Mouse (Mus musculus) left cerebral cortex, adult 8-10 months (tissue): ENCODE results near the gene Srl. TPM values are rescaled to one million over a fixed set of nuclear protein-coding genes. Genes with fewer than 3 reads are reported as not detected.

Experiments
- total RNA-seq, 4 experiments: library from RNA; stranded (reverse); gene quantifications; 2 replicates each; pipeline ENCODE4 v1.2.4; 2022

The Srl gene
- total RNA-seq, 4 experiments from 2014 or later, result 3.6 to 7.4 (median 5.1) TPM

Other genes with a start within 250 kb of the Srl start
- 10 to 100 TPM; 65.7 to 71.7 (median 69.8) TPM for gene Adcy9, start 121.3 kb downstream of the Srl start, total RNA-seq
- gene Tfap4, start 18.0 kb upstream of the Srl start, total RNA-seq, result 1 to 10 TPM; 5.5 to 8.1 (median 6.9) TPM
- 10 to 100 TPM; 11.1 to 20.7 (median 16.6) TPM for gene Glis2, start 52.9 kb upstream of the Srl start, total RNA-seq
- 10 to 100 TPM; 79.9 to 99.6 (median 92.2) TPM for gene Pam16, start 83.2 kb upstream of the Srl start, total RNA-seq
- 10 to 100 TPM in 2 of 4 experiments, 1 to 10 TPM in 2; 8.5 to 10.4 (median 9.9) TPM for gene Vasn, start 98.1 kb upstream of the Srl start, total RNA-seq
- 10 to 100 TPM; 63.0 to 66.1 (median 65.1) TPM for gene Dnaja3, start 98.2 kb upstream of the Srl start, total RNA-seq
- 10 to 100 TPM; 88.7 to 98.8 (median 95.6) TPM for gene Coro7, start 138.0 kb upstream of the Srl start, total RNA-seq
- gene Nmral1, start 177.5 kb upstream of the Srl start, total RNA-seq, result 10 to 100 TPM; 15.8 to 18.9 (median 17.4) TPM
- gene Hmox2, start 184.5 kb upstream of the Srl start, total RNA-seq, result 10 to 100 TPM; 91.8 to 98.0 (median 93.1) TPM
- gene Cdip1, start 248.5 kb upstream of the Srl start, total RNA-seq, result 100 to 1,000 TPM; 195 to 206 (median 203) TPM